8 mouse cellular contexts compared by ENCODE assay signal in genomic region chr10:117792141-117793091, GRCm38 (mm10). TPM values are rescaled to one million over a fixed set of nuclear protein-coding genes. Genes with fewer than 3 reads are reported as not detected.
DNase-seq lines count a peak whose midpoint lies in the region; ATAC-seq and TF ChIP-seq lines count a peak whose summit lies in the region.

Gene Nup107, minus strand, starts transcription at chr10:117792705.

- intact Hi-C loops in heart, postnatal 25 days (cut with DNase I): loop anchor here (5.0 kb wide), 3 partner anchors 50 to 320 kb away; no protein-coding TSS in a partner anchor

- in situ Hi-C loops in ES-E14 (cut with MboI; ENCODE audit: low sequenced_read_pairs in 2 of 2, unreplicated experiment in 2 of 2): no loop called here

- peak within 1 kb of the TSS; percentile 93 to 95 for H3K4me3 ChIP-seq in ES-E14 (ENCODE audit: insufficient read depth in 1 of 2, low read depth in 1 of 2, low read length in 2 of 2, poor library complexity in 1 of 2, severe bottlenecking in 1 of 2)
- H3K4me3 ChIP-seq in forebrain, embryonic 15.5 days: peak within 1 kb of the TSS; percentile 72
- peak within 1 kb of the TSS; percentile 75 for H3K4me3 ChIP-seq in lung, adult 2 months (replicated peaks; ENCODE audit: extremely low read depth, low read depth, low read length)

- ATAC-seq in forebrain, embryonic 15.5 days (replicated peaks): peak; percentile 98
- ATAC-seq in neutrophil, adult 5-6 weeks (ENCODE audit: extremely low read depth, insufficient number of reproducible peaks, low FRiP score, poor library complexity, severe bottlenecking): peak; percentile 93

- no peaks in the 10 kb centered on the region for H3K27me3 ChIP-seq in forebrain, embryonic 15.5 days

- TF ChIP-seq CTCF in lung, adult 2 months (IDR thresholded peaks at IDR 0.05; ENCODE audit: insufficient read depth, low read length): no peak

- DNase-seq in ES-E14 (ENCODE audit: low read depth, low spot score): peak; percentile 99
- DNase-seq in cerebellum, adult 11-12 months: peak; percentile 100
- peak; percentile 100 for DNase-seq in heart, postnatal 25 days (ENCODE audit: low spot score)
- peak; percentile 100 for DNase-seq in layer of hippocampus, adult 18-20 months (ENCODE audit: low spot score in 2 of 2)
- peak; percentile 100 for DNase-seq in lung, adult 2 months
- DNase-seq in thymus, adult 18-20 months: peak; percentile 100

- H3K9me3 ChIP-seq in ES-E14 (ENCODE audit: control insufficient read depth, insufficient read depth, low read depth, low read length): no peaks in the 10 kb centered on the region
- no peaks in the 10 kb centered on the region for H3K9me3 ChIP-seq in forebrain, embryonic 15.5 days

- H3K4me1 ChIP-seq in ES-E14 (ENCODE audit: control insufficient read depth in 2 of 2, insufficient read depth in 2 of 2, low read length in 2 of 2, poor library complexity in 1 of 2): peaks cover 0 to 8% of the 10 kb centered on the region in 2 experiments; a peak in 3 of 4 replicates
- peaks cover 19% of the 10 kb centered on the region for H3K4me1 ChIP-seq in forebrain, embryonic 15.5 days
- no peaks in the 10 kb centered on the region; the same call in 1 of the 2 replicates for H3K4me1 ChIP-seq in lung, adult 2 months (ENCODE audit: control insufficient read depth, insufficient read depth, low read length)

- peak within 1 kb of the TSS; percentile 74 for H3K27ac ChIP-seq in ES-E14 (ENCODE audit: insufficient read depth, low read depth, low read length, poor library complexity, severe bottlenecking)
- H3K27ac ChIP-seq in forebrain, embryonic 15.5 days (replicated peaks): peak within 1 kb of the TSS; percentile 73

- peak within 1 kb of the TSS; percentile 97 for H3K9ac ChIP-seq in ES-E14 (ENCODE audit: insufficient read depth, low read depth, low read length, poor library complexity, severe bottlenecking)
- H3K9ac ChIP-seq in forebrain, embryonic 15.5 days (replicated peaks): peak within 1 kb of the TSS; percentile 65

- under 1% methylated on average over 75 of the region's 75 CpGs for WGBS in forebrain, embryonic 15.5 days
- under 1% methylated on average over 75 of the region's 75 CpGs for WGBS in lung, adult 2 months

- H3K4me2 ChIP-seq in forebrain, embryonic 15.5 days (replicated peaks): peak within 1 kb of the TSS; percentile 76

- peaks cover 5% of the 10 kb centered on the region; the same call in 1 of the 2 replicates for H3K36me3 ChIP-seq in ES-E14 (ENCODE audit: control insufficient read depth, insufficient read depth, low read length, poor library complexity, severe bottlenecking)
- H3K36me3 ChIP-seq in forebrain, embryonic 15.5 days: peaks cover 6% of the 10 kb centered on the region

- peak; percentile 80; the same call in 1 of the 2 replicates for TF ChIP-seq POLR2A in lung, adult 2 months (IDR thresholded peaks at IDR 0.05; ENCODE audit: borderline replicate concordance, extremely low read depth, low read depth, low read length)

TF ChIP-seq in ES-E14, 5 proteins besides CTCF, POLR2A, EP300 and RAD21:
- TF ChIP-seq ZC3H11A (IDR thresholded peaks at IDR 0.05; ENCODE audit: borderline replicate concordance, low read depth, low read length) (no peak), CHD2 (IDR thresholded peaks at IDR 0.05; ENCODE audit: low read depth, low read length) (no peak), HCFC1 (IDR thresholded peaks at IDR 0.05; ENCODE audit: borderline replicate concordance, insufficient read depth, low read length) (peak; percentile 70; the same call in 1 of the 2 replicates), MAFK (IDR thresholded peaks at IDR 0.05; ENCODE audit: insufficient read depth, low read depth, low read length) (no peak), ZNF384 (IDR thresholded peaks at IDR 0.05; ENCODE audit: low read depth, low read length) (no peak)

RNA-seq across cellular contexts. Expression of gene Nup107, which starts in this region (rescaled TPM):
- 70.7 and 80.8 TPM in 2 replicates for total RNA-seq in ES-E14 (2012; rRNA removed)
- 58.0 and 59.5 TPM in 2 replicates for polyA plus RNA-seq in forebrain, embryonic 15.5 days (2015; fragmentation: Nextera tagmentation; extraction: Ambion mirVana)
- total RNA-seq in heart, postnatal 25 days (2021): 1 to 10 TPM; 7.3 to 8.6 TPM
- total RNA-seq in layer of hippocampus, adult 18-20 months (2021): 10 to 100 TPM; 13.8 to 14.1 TPM
- 4.5 and 8.0 TPM in 2 replicates for polyA plus RNA-seq in lung, adult 2 months (2012; rRNA removed)
- total RNA-seq in neutrophil, adult 5-6 weeks (2017): 45.9 and 50.0 TPM in 2 replicates

Comparison
In these comparisons a context has a peak if more than half of its experiments do, and no peak if none do; other contexts are left out.
1. Peak in every context shown above with its lines: DNase-seq, ATAC-seq, H3K4me3 ChIP-seq and H3K27ac ChIP-seq.